Mouse (Mus musculus): Measurements from ENCODE around the gene Pax2.

GRCm38 (mm10) chr19:44757231-44757871, 1.5 kb downstream of the Pax2 start:
- TF ChIP-seq EP300 (IDR thresholded peaks at IDR 0.05; ENCODE audit: insufficient read depth, low read depth, low read length) (no peak), POLR2A (IDR thresholded peaks at IDR 0.05; ENCODE audit: insufficient read depth, low read depth, low read length) (no peak), CTCF (IDR thresholded peaks at IDR 0.05) (no peak)

Data from heart, adult 2 months (tissue).